Mouse (Mus musculus) MEL-GATA-1-ER (cell line): ENCODE results near the gene Cd44.

Experiments
- DNase-seq: peaks from one replicate; pipeline ENCODE4 v3.0.0-alpha.2; 2012; ENCODE audit warnings: low read depth; ENCODE audit errors: extremely low read depth

Cd44 gene

GRCm38 (mm10) chr2:102873194-102873593 is 28.3 kb downstream of the Cd44 start:
- DNase-seq = no peak

DNA sequence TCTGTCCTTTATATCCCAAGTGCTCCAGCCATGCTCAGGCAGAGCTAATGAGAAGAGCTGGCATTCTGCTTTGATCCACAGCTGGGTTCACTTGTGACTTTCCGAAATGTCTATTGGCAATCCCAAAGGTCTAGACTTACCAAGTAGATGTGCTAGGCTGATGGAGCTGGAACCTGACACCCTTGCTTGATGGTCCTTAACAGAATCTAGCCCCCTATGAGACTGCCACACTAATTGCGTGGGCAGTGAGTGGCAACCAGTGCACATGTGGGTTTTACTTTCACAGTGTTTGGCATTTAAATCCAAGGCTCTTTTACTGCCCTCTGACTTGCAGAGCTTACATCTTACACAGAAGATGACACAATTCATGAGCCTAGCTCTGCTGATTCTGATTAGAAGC is 29.0 kb downstream of the Cd44 start:
- no peak for DNase-seq

DNA sequence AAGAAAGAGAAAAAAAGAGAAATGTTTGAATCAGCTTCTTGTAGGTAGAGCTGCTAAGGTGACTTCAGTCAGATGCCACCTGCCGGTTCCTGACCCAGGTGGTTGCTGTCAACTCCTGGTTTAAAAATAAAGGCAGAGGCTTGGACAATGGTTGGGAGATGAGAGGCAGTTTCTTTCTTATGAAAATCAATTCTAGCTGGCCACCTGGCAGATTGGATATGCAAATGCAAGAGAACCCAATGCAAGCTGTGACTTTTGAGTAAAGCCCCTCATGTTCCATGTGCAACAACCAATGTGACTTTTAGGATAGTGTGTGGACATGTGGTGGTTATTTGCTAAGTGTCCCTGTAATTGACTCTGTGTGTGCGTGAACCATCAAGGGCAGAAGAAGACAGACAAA is 33.0 kb downstream of the Cd44 start:
- no peak for DNase-seq

- DNase-seq = peak; percentile 67
These were observed 33.9 kb downstream of the Cd44 start for GRCm38 (mm10) chr2:102867396-102868088.

- no peak for DNase-seq
These were observed 34.9 kb downstream of the Cd44 start for GRCm38 (mm10) chr2:102866594-102866993.

DNA sequence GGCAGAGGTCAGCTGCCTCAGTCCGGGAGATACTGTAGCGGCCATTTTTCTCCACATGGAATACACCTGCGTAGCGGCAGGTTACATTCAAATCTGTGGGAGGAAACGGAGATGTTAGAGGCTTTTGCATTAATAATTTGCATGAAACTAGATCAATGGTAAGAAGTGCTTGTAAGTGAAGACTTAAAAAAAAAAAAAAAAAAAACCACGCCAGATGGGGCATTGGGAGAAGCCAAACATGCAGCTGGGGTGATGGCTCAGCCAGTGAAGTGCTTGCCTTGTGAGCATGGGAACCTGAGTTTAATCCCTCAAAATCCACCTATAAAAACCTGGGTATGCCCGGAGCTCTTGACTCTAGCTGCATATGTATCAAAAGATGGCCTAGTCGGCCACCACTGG is 36.1 kb downstream of the Cd44 start:
- no peak for DNase-seq

DNA sequence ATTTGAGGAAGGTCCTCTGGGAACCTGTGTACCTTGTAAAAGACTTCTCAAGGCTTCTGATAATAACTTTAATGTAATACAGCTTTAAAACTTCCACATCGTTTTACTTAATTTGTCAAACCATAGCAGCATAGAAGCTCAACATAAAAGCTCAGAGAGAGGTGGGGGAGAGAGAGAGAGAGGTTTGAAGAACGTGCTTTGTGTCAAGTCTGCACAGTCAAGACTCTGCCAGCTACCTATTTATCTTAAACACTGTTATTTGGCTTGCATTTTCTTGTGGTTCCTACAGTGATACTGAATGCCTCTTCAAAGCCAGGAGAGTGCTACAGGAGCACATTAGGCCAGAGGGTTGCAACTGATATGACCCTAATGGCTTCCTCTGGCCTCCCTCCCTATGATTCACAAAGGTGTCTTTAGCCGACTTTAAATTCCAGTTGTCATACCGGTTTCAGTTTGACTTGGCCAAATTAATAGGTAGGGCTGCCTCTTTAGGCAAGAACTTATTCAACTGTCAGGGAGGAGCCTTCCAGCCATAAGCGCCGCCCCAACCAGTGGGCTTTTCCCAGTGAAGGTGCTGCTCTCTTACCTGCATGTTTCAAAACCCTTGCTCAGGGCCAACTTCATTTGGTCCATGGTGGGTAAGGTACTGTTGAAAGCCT is 36.6 kb downstream of the Cd44 start:
- no peak for DNase-seq

GRCm38 (mm10) chr2:102864036-102864435 is 37.4 kb downstream of the Cd44 start:
- DNase-seq = no peak

GRCm38 (mm10) chr2:102863583-102863982 is 37.9 kb downstream of the Cd44 start:
- no peak for DNase-seq

GRCm38 (mm10) chr2:102862706-102863105 is 38.8 kb downstream of the Cd44 start:
- DNase-seq = no peak

GRCm38 (mm10) chr2:102858271-102858670 is 43.2 kb downstream of the Cd44 start:
- DNase-seq = no peak

DNA sequence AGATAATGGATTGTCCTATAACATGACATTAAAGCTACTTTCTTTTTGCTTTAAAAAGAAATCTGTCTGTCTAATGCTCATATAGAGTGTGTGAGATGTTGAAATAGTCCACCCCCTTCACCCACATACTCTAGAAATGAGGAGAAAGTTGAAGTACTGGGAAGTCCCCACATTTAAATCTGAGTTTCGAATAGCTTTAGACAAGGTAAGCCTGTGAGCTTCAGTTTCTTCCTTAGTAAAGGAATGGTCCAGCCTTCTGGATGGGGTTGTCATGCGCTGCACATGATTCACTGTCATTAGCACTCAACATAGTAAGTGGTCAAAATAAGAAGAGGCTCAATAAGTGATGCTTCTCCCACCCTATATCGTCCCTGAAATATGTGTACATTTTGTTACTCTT is 48.2 kb downstream of the Cd44 start:
- DNase-seq = no peak

DNA sequence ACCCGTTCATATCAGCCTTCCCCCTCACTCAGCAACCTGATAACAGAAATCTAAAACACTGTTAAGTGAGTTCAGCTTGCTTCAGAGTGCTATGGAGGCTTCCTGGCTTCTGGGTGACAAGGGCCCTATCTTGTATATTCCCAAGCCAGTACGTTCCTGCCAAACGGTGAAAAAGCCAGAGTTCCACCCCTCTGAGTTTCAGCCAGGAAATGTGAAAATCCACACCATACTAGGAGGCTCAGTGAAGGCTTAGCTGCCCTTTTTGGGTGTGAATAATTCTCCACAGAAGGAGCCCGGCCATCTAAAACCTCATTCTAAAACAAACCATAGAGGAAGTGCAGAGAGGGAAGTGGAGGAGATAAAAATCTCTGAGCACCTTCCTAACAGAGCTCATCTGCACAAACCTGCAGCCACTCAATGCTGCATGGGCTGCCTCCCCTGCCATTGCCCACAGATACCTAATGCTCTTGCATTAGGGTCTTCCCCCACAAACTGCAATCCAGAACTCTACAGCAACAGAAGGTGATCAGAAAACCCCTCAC is 49.5 kb downstream of the Cd44 start:
- no peak for DNase-seq

GRCm38 (mm10) chr2:102850026-102850425 is 51.4 kb downstream of the Cd44 start:
- DNase-seq = no peak

GRCm38 (mm10) chr2:102848811-102849433 is 52.5 kb downstream of the Cd44 start:
- peak; percentile 61 for DNase-seq

DNA sequence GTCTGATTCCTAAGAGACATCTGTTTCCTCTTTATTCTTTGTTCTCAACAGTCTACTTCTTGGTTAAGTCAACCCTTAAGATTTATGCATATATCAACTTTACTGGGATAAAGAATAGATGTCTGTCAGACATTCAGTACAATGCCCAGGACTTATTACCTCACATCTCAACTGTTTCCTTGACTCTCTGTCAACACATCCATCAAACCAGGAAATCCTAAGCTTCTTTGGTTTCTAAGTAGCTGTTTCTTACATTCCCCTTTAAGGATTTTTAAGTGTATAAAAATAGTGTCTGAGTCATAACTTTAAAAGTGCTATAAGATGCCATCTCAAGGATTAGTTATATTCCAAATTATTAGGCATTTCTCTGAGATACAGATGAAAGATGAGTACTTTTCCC is 60.2 kb downstream of the Cd44 start:
- DNase-seq = no peak

GRCm38 (mm10) chr2:102838179-102838578 is 63.3 kb downstream of the Cd44 start:
- no peak for DNase-seq

GRCm38 (mm10) chr2:102831547-102831946 is 69.9 kb downstream of the Cd44 start:
- DNase-seq = no peak

GRCm38 (mm10) chr2:102829201-102829600 is 72.3 kb downstream of the Cd44 start:
- DNase-seq = no peak

- no peak for DNase-seq
These were observed 73.1 kb downstream of the Cd44 start for GRCm38 (mm10) chr2:102828381-102828780.

GRCm38 (mm10) chr2:102827841-102828240 is 73.6 kb downstream of the Cd44 start:
- DNase-seq = no peak

- DNase-seq = no peak
These were observed 75.4 kb downstream of the Cd44 start for GRCm38 (mm10) chr2:102825961-102826633.
